Mouse (Mus musculus) embryo, embryonic 11 days (tissue): ENCODE data around the gene Ocel1.

Experiments
- DNase-seq: peaks from one replicate; pipeline ENCODE4 v3.0.0-alpha.2; 2015

Gene Ocel1

GRCm38 (mm10) chr8:71404951-71405351 lies 33.9 kb downstream of the Ocel1 start:
- DNase-seq: peak; percentile 23

GRCm38 (mm10) chr8:71405401-71406098 lies 34.5 kb downstream of the Ocel1 start, which contains the start of gene Ankle1:
TSS of gene Ankle1 (plus strand) at chr8:71406010.
- DNase-seq: peak; percentile 96

GRCm38 (mm10) chr8:71406099-71407015 lies 35.3 kb downstream of the Ocel1 start:
- DNase-seq: peak; percentile 86

- DNase-seq: no peak
Observed at GRCm38 (mm10) chr8:71407441-71407840, 36.3 kb downstream of the Ocel1 start.

- DNase-seq: no peak
Observed at GRCm38 (mm10) chr8:71408231-71408630, 37.1 kb downstream of the Ocel1 start.

GRCm38 (mm10) chr8:71411535-71412273 lies 40.6 kb downstream of the Ocel1 start:
- DNase-seq: no peak

- DNase-seq: no peak
Observed at GRCm38 (mm10) chr8:71422121-71422520, 51.0 kb downstream of the Ocel1 start.
